Mouse (Mus musculus) G1E (cell line): Measurements from ENCODE around the gene Stxbp6.

Source experiments
- CTCF ChIP-seq: IDR thresholded peaks from 2 replicates; pipeline ENCODE4 v1.5.1; 2012; ENCODE audit warnings: low read depth, low read length, inconsistent platforms, mixed read lengths
- GATA1 ChIP-seq: IDR thresholded peaks from 2 replicates; pipeline ENCODE4 v1.6.1; 2012; ENCODE audit warnings: borderline replicate concordance, low read length, inconsistent platforms, mixed read lengths
- GATA2 ChIP-seq: IDR thresholded peaks from 2 replicates; pipeline ENCODE4 v1.6.1; 2012; ENCODE audit warnings: low read depth, low read length, inconsistent platforms, borderline replicate concordance
- POLR2AphosphoS5 ChIP-seq: IDR thresholded peaks from 2 replicates; pipeline ENCODE4 v1.6.1; 2012; ENCODE audit warnings: low read depth, low read length, inconsistent platforms; ENCODE audit not compliant: insufficient replicate concordance
- TAL1 ChIP-seq: conservative IDR thresholded peaks from 2 replicates; pipeline ENCODE4 v1.6.1; 2012; ENCODE audit warnings: low read depth, low read length, inconsistent platforms, mixed read lengths

GRCm38 (mm10) chr12:44990379-44990778, 84.1 kb downstream of the Stxbp6 start:
- TF ChIP-seq CTCF, result no peak
- no peak for TF ChIP-seq POLR2AphosphoS5
- no peak for TF ChIP-seq TAL1
- TF ChIP-seq GATA1, result no peak
- no peak for TF ChIP-seq GATA2
